Mouse (Mus musculus) kidney, postnatal 14 days (tissue): ENCODE data around the gene Rpl27.
"Not testable (repeated sequence)": the region's sequence is repeated elsewhere in the genome, so short reads cannot be mapped to it uniquely, and the experiment has no call there.

Experiments used
- DNase-seq: peaks from one replicate; pipeline ENCODE4 v3.0.0; 2022; ENCODE audit warnings: mixed read lengths

Rpl27 gene

GRCm38 (mm10) chr11:101442127-101442693 is at the start of gene Rpl27:
Gene Rpl27, plus strand, starts transcription at chr11:101442298.
- peak; percentile 98 for DNase-seq

GRCm38 (mm10) chr11:101395110-101395509 is 47.0 kb upstream of the Rpl27 start:
- peak; percentile 91 for DNase-seq

- DNase-seq: no peak
These were observed 26.8 kb upstream of the Rpl27 start for GRCm38 (mm10) chr11:101415306-101415705.

- DNase-seq: no peak
These were observed 25.5 kb upstream of the Rpl27 start for GRCm38 (mm10) chr11:101416433-101417100.

- peak; percentile 90 for DNase-seq
These were observed 24.8 kb upstream of the Rpl27 start, which contains the start of gene Aarsd1 for GRCm38 (mm10) chr11:101417101-101417855. Gene Aarsd1, minus strand, starts transcription at chr11:101417615.

GRCm38 (mm10) chr11:101418991-101419390 is 23.1 kb upstream of the Rpl27 start:
- DNase-seq: no peak

GRCm38 (mm10) chr11:101419610-101420009 is 22.5 kb upstream of the Rpl27 start:
- DNase-seq: peak; percentile 26

- DNase-seq: no peak
These were observed 21.9 kb upstream of the Rpl27 start for GRCm38 (mm10) chr11:101420148-101420547.

- DNase-seq: peak; percentile 23
These were observed 17.8 kb upstream of the Rpl27 start, which contains the start of gene Gm27029 for GRCm38 (mm10) chr11:101424105-101424851. Gene Gm27029, minus strand, starts transcription at chr11:101424796.

GRCm38 (mm10) chr11:101424925-101425813 is 16.9 kb upstream of the Rpl27 start, which contains the start of the genes Rundc1 and Ptges3l:
Gene Rundc1, plus strand, starts transcription at chr11:101425085.
Gene Ptges3l, minus strand, starts transcription at chr11:101425333.
- DNase-seq: peak; percentile 99

- no peak for DNase-seq
These were observed 15.9 kb upstream of the Rpl27 start for GRCm38 (mm10) chr11:101426165-101426564.

GRCm38 (mm10) chr11:101431327-101431726 is 10.8 kb upstream of the Rpl27 start:
- DNase-seq: no peak

GRCm38 (mm10) chr11:101433396-101433795 is 8.7 kb upstream of the Rpl27 start:
- no peak for DNase-seq

- no peak for DNase-seq
These were observed 6.3 kb upstream of the Rpl27 start for GRCm38 (mm10) chr11:101435831-101436230.

GRCm38 (mm10) chr11:101436916-101437315 is 5.2 kb upstream of the Rpl27 start:
- no peak for DNase-seq

- not testable (repeated sequence) for DNase-seq
These were observed 4.1 kb upstream of the Rpl27 start for GRCm38 (mm10) chr11:101438006-101438405.

- not testable (repeated sequence) for DNase-seq
These were observed 510 bp upstream of the Rpl27 start for GRCm38 (mm10) chr11:101441450-101442126.

- no peak for DNase-seq
These were observed 662 bp downstream of the Rpl27 start for GRCm38 (mm10) chr11:101442760-101443159.

GRCm38 (mm10) chr11:101446319-101446718 is 4.2 kb downstream of the Rpl27 start:
- DNase-seq: no peak

GRCm38 (mm10) chr11:101446860-101447259 is 4.8 kb downstream of the Rpl27 start:
- not testable (repeated sequence) for DNase-seq

- no peak for DNase-seq
These were observed 5.7 kb downstream of the Rpl27 start for GRCm38 (mm10) chr11:101447786-101448185.
